Comparison of ENCODE assay signal across 9 mouse cellular contexts in genomic region chr5:113490033-113490432, GRCm38 (mm10). TPM values are rescaled to one million over a fixed set of nuclear protein-coding genes. Genes with fewer than 3 reads are reported as not detected.
DNase-seq lines count a peak whose midpoint lies in the region; ATAC-seq and TF ChIP-seq lines count a peak whose summit lies in the region.
"Had no signal": no experiment of that assay in that cellular context is flagged by ENCODE, and none has a peak within 500 bp of the region (broad histone marks: within the 10 kb centered on the region; RNA-seq: fewer than 3 reads in every experiment).

Gene Wscd2 (plus strand): TSS chr5:113490333.

- peaks cover 28% of the 10 kb centered on the region for H3K4me1 ChIP-seq in heart, embryonic 12.5 days (replicated peaks)
- H3K4me1 ChIP-seq in E14TG2a.4 (replicated peaks; ENCODE audit: low read depth, low read length), result peaks cover 54% of the 10 kb centered on the region
- peaks cover 16% of the 10 kb centered on the region for H3K4me1 ChIP-seq in forebrain, embryonic 14.5 days (ENCODE audit: control insufficient read depth, insufficient read depth, low read length)
- H3K4me1 ChIP-seq in limb, embryonic 10.5 days, result peaks cover 36% of the 10 kb centered on the region

- H3K4me2 ChIP-seq in heart, embryonic 12.5 days, result peak within 1 kb of the TSS; percentile 85
- peak within 1 kb of the TSS; percentile 89 for H3K4me2 ChIP-seq in forebrain, embryonic 14.5 days (ENCODE audit: low read length)

- H3K27ac ChIP-seq in heart, embryonic 12.5 days (ENCODE audit: poor library complexity, severe bottlenecking), result peak within 1 kb of the TSS; percentile 64
- H3K27ac ChIP-seq in forebrain, embryonic 14.5 days (ENCODE audit: low read depth, low read length), result peak within 1 kb of the TSS; percentile 70
- H3K27ac ChIP-seq in limb, embryonic 10.5 days, result peak within 1 kb of the TSS; percentile 84

- H3K9me3 ChIP-seq in heart, embryonic 12.5 days (replicated peaks), result no peaks in the 10 kb centered on the region
- no peaks in the 10 kb centered on the region for H3K9me3 ChIP-seq in E14TG2a.4 (ENCODE audit: low read length)
- H3K9me3 ChIP-seq in forebrain, embryonic 14.5 days (replicated peaks; ENCODE audit: control insufficient read depth, low read length), result no peaks in the 10 kb centered on the region
- H3K9me3 ChIP-seq in limb, embryonic 10.5 days (replicated peaks), result no peaks in the 10 kb centered on the region

- no peak for ATAC-seq in heart, embryonic 12.5 days (ENCODE audit: insufficient number of reproducible peaks, low FRiP score)
- ATAC-seq in forebrain, embryonic 14.5 days, result no peak; the same call in 1 of the 2 replicates
- ATAC-seq in erythroblast, adult 5-6 weeks (replicated peaks; ENCODE audit: low FRiP score, poor library complexity, severe bottlenecking), result no peak

- H3K36me3 ChIP-seq in heart, embryonic 12.5 days, result no peaks in the 10 kb centered on the region
- no peaks in the 10 kb centered on the region for H3K36me3 ChIP-seq in E14TG2a.4 (ENCODE audit: insufficient read depth, low read length)
- H3K36me3 ChIP-seq in forebrain, embryonic 14.5 days (ENCODE audit: control insufficient read depth, insufficient read depth, low read length), result no peaks in the 10 kb centered on the region
- H3K36me3 ChIP-seq in limb, embryonic 10.5 days, result no peaks in the 10 kb centered on the region

- peaks cover 40% of the 10 kb centered on the region for H3K27me3 ChIP-seq in heart, embryonic 12.5 days (replicated peaks)
- H3K27me3 ChIP-seq in E14TG2a.4 (ENCODE audit: insufficient read depth, low read length), result peaks cover 58% of the 10 kb centered on the region
- H3K27me3 ChIP-seq in forebrain, embryonic 14.5 days (replicated peaks; ENCODE audit: control insufficient read depth, insufficient read depth, low read length), result 0 out of 2 replicates have a peak, but pooled peaks cover 10% of the 10 kb centered on the region
- peaks cover 59% of the 10 kb centered on the region for H3K27me3 ChIP-seq in limb, embryonic 10.5 days (ENCODE audit: low read depth, poor library complexity, severe bottlenecking)

- peak within 1 kb of the TSS; percentile 82 for H3K9ac ChIP-seq in heart, embryonic 12.5 days
- peak within 1 kb of the TSS; percentile 81 for H3K9ac ChIP-seq in forebrain, embryonic 14.5 days (ENCODE audit: low read length)

- no peak for TF ChIP-seq CTCF in E14TG2a.4 (conservative IDR thresholded peaks at IDR 0.05; ENCODE audit: low read length)

- no peak for DNase-seq in heart, adult 18-20 months
- no peak for DNase-seq in forebrain, embryonic 14.5 days (ENCODE audit: low spot score)
- DNase-seq in limb, embryonic 10.5 days (ENCODE audit: low spot score), result no peak
- no peak for DNase-seq in right cerebral cortex, postnatal 4 days
- no peak for DNase-seq in spleen, postnatal 14 days (ENCODE audit: low spot score in 2 of 2)

- WGBS in heart, embryonic 12.5 days, result 54% methylated on average over 6 of the region's 6 CpGs
- 59% methylated on average over 6 of the region's 6 CpGs for WGBS in forebrain, embryonic 14.5 days
- WGBS in limb, embryonic 10.5 days, result 67% methylated on average over 6 of the region's 6 CpGs

- H3K4me3 ChIP-seq in heart, embryonic 12.5 days, result peak within 1 kb of the TSS; percentile 63
- H3K4me3 ChIP-seq in E14TG2a.4 (replicated peaks; ENCODE audit: low read length), result peak within 1 kb of the TSS; percentile 81
- peak within 1 kb of the TSS; percentile 53 for H3K4me3 ChIP-seq in forebrain, embryonic 14.5 days (ENCODE audit: low read depth, low read length)
- peak within 1 kb of the TSS; percentile 61 for H3K4me3 ChIP-seq in limb, embryonic 10.5 days

RNA-seq across cellular contexts. Expression of gene Wscd2, which starts in this region (rescaled TPM):
- polyA plus RNA-seq in heart, embryonic 12.5 days (2016; fragmentation: Nextera tagmentation; extraction: Ambion mirVana), result 5.4 TPM in 2 replicates
- under 1 TPM; 0.22 to 0.23 TPM for total RNA-seq in heart, adult 18-20 months (2021)
- polyA plus RNA-seq in forebrain, embryonic 14.5 days (2014; fragmentation: Nextera tagmentation; extraction: Ambion mirVana), result 3.4 and 5.3 TPM in 2 replicates
- 1.5 and 2.0 TPM in 2 replicates for polyA plus RNA-seq in limb, embryonic 10.5 days (2016; fragmentation: Nextera tagmentation; extraction: Ambion mirVana)
- not detected in 2 replicates for total RNA-seq in erythroblast, adult 5-6 weeks (2015; ENCODE audit: low replicate concordance)
- total RNA-seq in erythroblast, adult 5-6 weeks (2017; ENCODE audit: low replicate concordance), result 0.26 TPM in 1 of 2 replicates, not detected in the other
- total RNA-seq: common myeloid progenitor, adult 5-6 weeks had no signal
